Mouse (Mus musculus): Measurements from ENCODE around the gene Gnb1.

- TF ChIP-seq POLR2A (IDR thresholded peaks at IDR 0.05; ENCODE audit: insufficient read length, low read depth), result no peak
- no peak for TF ChIP-seq TCF12 (IDR thresholded peaks at IDR 0.05; ENCODE audit: insufficient read depth, poor library complexity, severe bottlenecking)
- TF ChIP-seq MAX (IDR thresholded peaks at IDR 0.05; ENCODE audit: low read depth), result no peak
- no peak for TF ChIP-seq USF1 (IDR thresholded peaks at IDR 0.05; ENCODE audit: low read depth)
- TF ChIP-seq POLR2AphosphoS2 (IDR thresholded peaks at IDR 0.05; ENCODE audit: insufficient read length, low read depth), result no peak
Measured at GRCm38 (mm10) chr4:155463050-155463449, 28.1 kb upstream of the Gnb1 start.
